Mouse (Mus musculus) heart, postnatal 0 days (tissue): Measurements from ENCODE around the gene Uvrag. TPM values are rescaled to one million over a fixed set of nuclear protein-coding genes. Genes with fewer than 3 reads are reported as not detected.
A peak's percentile ranks its signal among the peaks of the same experiment; 100 is the strongest.

Source experiments
- ATAC-seq: fragments of 200-750 bp; cut with Nextera tagmentation; 2 replicates; pipeline ENCODE4 v1.8.0; 2017; ENCODE audit warnings: low read depth, moderate number of reproducible peaks, moderate library complexity; ENCODE audit not compliant: insufficient read depth
- DNase-seq: peaks from one replicate; pipeline ENCODE4 v3.0.0-alpha.2; 2016; ENCODE audit warnings: low spot score
- H3K27ac ChIP-seq: fragments of 300-500 bp; sonication (generic); 2 replicates; pipeline ENCODE4 v1.5.1; 2014; ENCODE audit warnings: low read depth, mild to moderate bottlenecking
- H3K27me3 ChIP-seq: fragments of 300-500 bp; sonication (generic); 2 replicates; pipeline ENCODE4 v1.6.1; 2014; ENCODE audit warnings: low read length, mixed read lengths; ENCODE audit not compliant: control insufficient read depth, insufficient read depth
- H3K36me3 ChIP-seq: fragments of 300-500 bp; sonication (generic); replicated peaks from 2 replicates; pipeline ENCODE4 v1.6.1; 2014; ENCODE audit warnings: low read length, mixed read lengths; ENCODE audit not compliant: control insufficient read depth, insufficient read depth
- H3K4me1 ChIP-seq: fragments of 300-500 bp; sonication (generic); 2 replicates; pipeline ENCODE4 v1.6.1; 2014; ENCODE audit warnings: antibody characterized with exemption; ENCODE audit not compliant: control insufficient read depth, insufficient read depth
- H3K4me2 ChIP-seq: fragments of 300-500 bp; sonication (generic); 2 replicates; pipeline ENCODE4 v1.6.1; 2014; ENCODE audit warnings: low read depth, mild to moderate bottlenecking, low read length, moderate library complexity
- H3K4me3 ChIP-seq: fragments of 300-500 bp; sonication (generic); 2 replicates; pipeline ENCODE4 v1.5.1; 2014; ENCODE audit warnings: low read depth, low read length
- H3K9ac ChIP-seq: fragments of 300-500 bp; sonication (generic); replicated peaks from 2 replicates; pipeline ENCODE4 v1.6.1; 2014; ENCODE audit warnings: low read depth, low read length, mixed read lengths
- H3K9me3 ChIP-seq: fragments of 300-500 bp; sonication (generic); replicated peaks from 2 replicates; pipeline ENCODE4 v1.6.1; 2016; ENCODE audit warnings: low read length; ENCODE audit not compliant: control insufficient read depth
- CTCF ChIP-seq: IDR thresholded peaks from 2 replicates; pipeline ENCODE4 v1.5.1; 2016; ENCODE audit warnings: antibody characterized with exemption, control low read depth, low read depth
- EP300 ChIP-seq: IDR thresholded peaks from 2 replicates; pipeline ENCODE4 v1.6.1; 2016; ENCODE audit warnings: antibody characterized with exemption, low read depth
- WGBS: fragments of 180-500 bp; shearing (Covaris S2); extraction: QIAGEN DNeasy Blood & Tissue Kit; methylation state at CpG from one replicate; pipeline ENCODE4 v1.1.7; 2014; 5-methylcytosine and 5-hydroxymethylcytosine counted together
- polyA plus RNA-seq: library from polyadenylated mRNA; unstranded; fragments of >200 nt; fragmentation: Nextera tagmentation; extraction: Ambion mirVana; gene quantifications from 2 replicates; pipeline ENCODE4 v1.2.1, GENCODE M21; 2015
- total RNA-seq: library from RNA; depleted of rRNA; stranded (reverse); fragments of >200 nt; gene quantifications from 2 replicates; pipeline ENCODE4 v1.2.3, GENCODE M21; 2014; ENCODE audit warnings: low replicate concordance

Gene Uvrag
- total and polyA plus RNA-seq, 2 experiments from 2014 or later = 11.8 to 38.1 TPM

GRCm38 (mm10) chr7:99021277-99021676, 119.7 kb downstream of the Uvrag start:
- WGBS = 42% methylated on average over 4 of the region's 4 CpGs

GRCm38 (mm10) chr7:99020353-99020752, 120.6 kb downstream of the Uvrag start:
- WGBS = 10% methylated on average over 4 of the region's 4 CpGs
- peak; percentile 39 for DNase-seq
- Histone ChIP-seq H3K9ac (no peak overlapping the region), H3K4me3 (no peak overlapping the region), H3K4me1 (peaks cover 14% of the 10 kb centered on the region), H3K4me2 (no peak overlapping the region), H3K27me3 (no peaks in the 10 kb centered on the region), H3K36me3 (peaks cover 3% of the 10 kb centered on the region; the same call in 1 of the 2 replicates), H3K9me3 (no peaks in the 10 kb centered on the region), H3K27ac (peak overlapping the region; percentile 64)
- TF ChIP-seq CTCF (no peak), EP300 (no peak)
- peak; percentile 70 for ATAC-seq

More at GRCm38 (mm10) chr7:99021277-99021676, 119.7 kb downstream of the Uvrag start:
- Histone ChIP-seq H3K4me2 (no peak overlapping the region), H3K9ac (no peak overlapping the region), H3K27me3 (no peaks in the 10 kb centered on the region), H3K36me3 (no peaks in the 10 kb centered on the region), H3K4me3 (no peak overlapping the region), H3K27ac (no peak overlapping the region), H3K9me3 (no peaks in the 10 kb centered on the region), H3K4me1 (peaks cover 14% of the 10 kb centered on the region)
- no peak for ATAC-seq
- TF ChIP-seq EP300 = no peak
- TF ChIP-seq CTCF = peak; percentile 38
- no peak for DNase-seq

- 74% methylated on average over 2 of the region's 2 CpGs for WGBS
- H3K4me1 ChIP-seq = peaks cover 14% of the 10 kb centered on the region
- no peak overlapping the region for H3K4me3 ChIP-seq
- ATAC-seq (no peak), DNase-seq (no peak)
- H3K9ac ChIP-seq = no peak overlapping the region
- H3K36me3 ChIP-seq = peaks cover 12% of the 10 kb centered on the region; the same call in 1 of the 2 replicates
- TF ChIP-seq CTCF (no peak), EP300 (no peak)
- H3K9me3 ChIP-seq = no peaks in the 10 kb centered on the region
- no peaks in the 10 kb centered on the region for H3K27me3 ChIP-seq
- H3K27ac ChIP-seq = no peak overlapping the region
- H3K4me2 ChIP-seq = no peak overlapping the region
Measured at GRCm38 (mm10) chr7:99017224-99017844, 123.6 kb downstream of the Uvrag start.

GRCm38 (mm10) chr7:99015914-99016313, 125.0 kb downstream of the Uvrag start:
- ATAC-seq (no peak), DNase-seq (no peak)

GRCm38 (mm10) chr7:99015419-99015818, 125.5 kb downstream of the Uvrag start:
- Histone ChIP-seq H3K9ac (no peak overlapping the region), H3K4me1 (peaks cover 14% of the 10 kb centered on the region), H3K4me2 (no peak overlapping the region), H3K27me3 (no peaks in the 10 kb centered on the region), H3K4me3 (no peak overlapping the region), H3K27ac (no peak overlapping the region), H3K36me3 (peaks cover 12% of the 10 kb centered on the region; the same call in 1 of the 2 replicates), H3K9me3 (no peaks in the 10 kb centered on the region)
- WGBS = 73% methylated on average over 17 of the region's 17 CpGs
- no peak for DNase-seq
- no peak for ATAC-seq
- TF ChIP-seq EP300 = no peak
- TF ChIP-seq CTCF = no peak

More at GRCm38 (mm10) chr7:99015914-99016313, 125.0 kb downstream of the Uvrag start:
- Histone ChIP-seq H3K4me3 (no peak overlapping the region), H3K9ac (no peak overlapping the region), H3K4me1 (peaks cover 14% of the 10 kb centered on the region), H3K36me3 (peaks cover 12% of the 10 kb centered on the region; the same call in 1 of the 2 replicates), H3K4me2 (no peak overlapping the region), H3K27me3 (no peaks in the 10 kb centered on the region), H3K27ac (no peak overlapping the region), H3K9me3 (no peaks in the 10 kb centered on the region)
- TF ChIP-seq EP300 (no peak), CTCF (no peak)
- WGBS = 76% methylated on average over 8 of the region's 8 CpGs
